Mouse (Mus musculus) spleen, postnatal 4 days (tissue): ENCODE data around the gene Strbp.

ENCODE experiments used
- DNase-seq, 2 experiments: peaks; one replicate each; pipeline ENCODE4 v3.0.0; 2022; ENCODE audit warnings: low spot score in 2 of 2

Gene Strbp

DNA sequence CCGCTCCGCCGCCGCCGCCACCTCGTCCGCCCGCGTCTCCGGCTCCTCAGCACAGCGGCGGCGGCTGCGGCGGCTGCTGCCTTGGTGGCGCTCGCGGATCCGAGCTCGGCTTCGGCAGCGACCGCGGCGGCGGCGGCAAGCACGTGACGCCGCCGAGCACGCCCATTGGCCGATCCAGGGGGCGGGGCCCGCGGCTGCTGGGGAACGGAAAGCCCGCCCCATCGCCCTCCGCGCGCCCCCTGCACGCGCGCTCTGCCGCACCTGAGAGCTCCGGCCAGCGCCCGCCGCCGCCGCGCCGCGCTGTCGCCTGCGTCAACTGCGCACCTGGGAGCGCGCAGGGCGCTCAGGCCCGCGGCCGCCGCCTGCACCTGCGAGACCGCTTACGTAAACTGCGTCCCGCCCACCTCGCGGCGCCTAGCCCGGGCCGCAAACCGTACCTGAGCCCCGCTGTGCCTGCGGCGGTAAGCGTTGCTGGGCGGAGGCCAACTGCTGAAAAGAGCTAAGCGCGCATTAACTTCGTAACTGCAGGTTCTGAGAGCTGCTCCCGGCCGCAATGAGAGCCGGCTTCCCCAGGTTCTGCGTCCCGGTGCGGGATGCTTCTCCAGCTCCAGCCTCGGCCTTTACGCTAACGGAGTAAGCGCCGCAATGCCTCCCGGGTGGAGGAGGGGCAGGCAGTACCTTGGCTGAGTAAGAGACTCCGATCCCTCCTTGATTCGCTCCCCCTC is at the start of gene Strbp:
Gene Strbp, minus strand, starts transcription at position 630 of the 725 bp plus-strand sequence.
- DNase-seq = peak; percentile 95 to 98

- no peak for DNase-seq
These were observed 47.5 kb upstream of the Strbp start for GRCm38 (mm10) chr2:37751114-37751513.

GRCm38 (mm10) chr2:37749323-37749722 is 45.7 kb upstream of the Strbp start:
- DNase-seq = no peak

DNA sequence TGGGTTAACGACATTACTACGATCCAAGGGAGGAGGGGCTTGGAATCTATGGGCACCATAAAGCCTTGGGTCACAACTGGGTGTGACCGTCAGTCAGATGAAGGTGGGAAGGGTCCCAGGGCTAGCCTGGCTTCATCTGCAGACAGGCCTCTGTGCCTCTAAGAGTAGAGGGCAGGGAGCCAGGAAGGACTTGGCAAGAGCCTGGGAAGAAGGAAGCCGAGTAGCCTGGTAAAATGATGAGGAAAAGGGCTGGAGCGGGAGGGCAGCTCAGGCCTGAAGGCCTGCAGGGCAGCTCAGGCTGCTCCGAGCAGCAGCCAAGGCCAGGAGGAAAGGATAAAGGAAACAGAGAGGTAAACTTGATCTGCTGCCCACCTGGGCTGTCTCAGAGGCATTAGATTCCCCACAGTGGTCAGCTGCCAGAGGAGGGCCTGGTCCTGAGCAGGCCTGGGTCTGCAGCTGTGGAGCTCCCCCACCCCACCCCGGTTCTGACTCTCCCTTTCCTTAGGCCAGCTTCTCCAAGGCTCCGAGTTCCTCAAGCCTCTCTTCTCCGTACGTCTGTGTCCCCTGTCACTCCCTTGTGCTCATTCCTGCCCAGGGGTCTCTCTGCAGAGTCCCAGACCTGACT is 44.9 kb upstream of the Strbp start:
- no peak for DNase-seq

DNA sequence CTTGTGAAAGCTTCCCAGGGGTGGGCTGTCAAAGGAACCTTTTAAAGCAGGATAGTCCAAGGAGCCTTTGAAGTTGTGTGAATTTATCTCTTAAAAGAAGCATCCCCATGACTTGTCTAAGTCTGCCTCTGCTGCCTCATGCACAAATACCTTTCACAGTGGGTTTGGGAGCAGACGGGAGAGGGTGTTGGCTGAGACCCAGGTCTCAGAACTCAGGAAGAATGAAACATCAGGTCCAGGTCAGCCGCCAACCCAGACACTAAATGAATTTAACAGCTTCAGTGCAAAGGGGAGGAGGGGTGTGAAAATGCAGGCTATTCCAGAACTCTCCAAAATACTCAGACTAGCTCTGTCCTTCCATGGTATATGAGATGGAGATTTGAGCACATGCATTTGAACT is 44.2 kb upstream of the Strbp start:
- DNase-seq = no peak

- DNase-seq = no peak
These were observed 42.8 kb upstream of the Strbp start for GRCm38 (mm10) chr2:37746293-37747049.

- no peak for DNase-seq
These were observed 41.2 kb upstream of the Strbp start for GRCm38 (mm10) chr2:37744773-37745395.

DNA sequence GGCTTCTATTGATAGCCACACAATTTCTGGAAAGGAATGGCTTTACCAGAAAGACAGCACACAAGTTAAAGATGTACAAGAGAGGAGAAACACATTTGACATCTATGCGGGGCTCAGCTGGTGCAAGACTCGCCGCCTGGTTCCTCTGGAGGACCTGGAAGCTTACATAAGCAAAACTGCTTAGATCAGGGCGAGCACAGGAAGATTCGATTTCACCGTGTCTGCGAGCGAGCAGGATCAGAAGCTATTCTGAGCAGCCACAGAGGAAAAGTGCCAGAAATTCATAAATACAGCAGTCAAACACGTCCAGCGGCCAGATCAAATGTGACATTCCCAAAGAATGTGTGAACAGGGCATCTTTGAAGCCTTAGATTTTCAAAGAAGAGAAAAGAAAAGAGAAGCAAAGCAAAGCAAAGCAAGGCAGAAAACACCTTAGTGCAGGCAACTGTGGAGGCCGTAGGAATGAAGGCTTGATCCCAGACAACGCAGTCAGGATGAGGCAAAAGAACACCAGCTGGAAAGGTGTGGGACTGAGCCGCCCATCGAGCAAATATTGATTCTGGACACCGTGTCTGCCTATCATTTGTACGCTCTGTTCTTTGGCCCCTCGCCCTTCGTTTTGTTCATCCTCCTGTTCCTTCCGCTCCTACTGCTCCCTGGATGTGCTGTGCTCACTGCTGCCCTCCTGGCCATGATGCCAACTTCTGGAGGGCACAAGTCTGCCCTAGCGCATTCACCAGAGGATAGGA is 38.3 kb upstream of the Strbp start:
- DNase-seq = no peak

DNA sequence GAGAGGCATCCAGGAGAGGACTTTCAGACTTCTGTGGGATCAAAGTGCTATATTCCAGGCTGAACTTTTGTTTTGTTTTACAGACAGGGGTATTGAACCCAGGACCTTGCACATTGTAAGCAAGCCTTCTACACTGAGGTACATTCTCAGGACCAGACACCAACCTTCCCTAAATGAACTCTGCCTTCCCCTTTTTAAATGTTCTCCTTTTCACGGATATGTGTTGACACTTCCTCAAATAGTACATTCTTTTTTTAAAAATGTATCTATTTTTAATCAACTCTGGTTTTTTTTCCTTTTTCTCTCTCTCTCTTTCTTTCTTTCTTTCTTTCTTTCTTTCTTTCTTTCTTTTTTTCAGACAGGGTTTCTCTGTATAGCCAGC is 32.1 kb upstream of the Strbp start:
- DNase-seq = no peak

GRCm38 (mm10) chr2:37734979-37735806 is 31.5 kb upstream of the Strbp start:
- DNase-seq = no peak

- no peak for DNase-seq
These were observed 27.7 kb upstream of the Strbp start for GRCm38 (mm10) chr2:37731241-37731801.

- no peak for DNase-seq
These were observed 20.6 kb upstream of the Strbp start for GRCm38 (mm10) chr2:37724231-37724630.

- no peak for DNase-seq
These were observed 19.9 kb upstream of the Strbp start for GRCm38 (mm10) chr2:37723501-37724090.

- no peak for DNase-seq
These were observed 19.2 kb upstream of the Strbp start for GRCm38 (mm10) chr2:37722674-37723465.

DNA sequence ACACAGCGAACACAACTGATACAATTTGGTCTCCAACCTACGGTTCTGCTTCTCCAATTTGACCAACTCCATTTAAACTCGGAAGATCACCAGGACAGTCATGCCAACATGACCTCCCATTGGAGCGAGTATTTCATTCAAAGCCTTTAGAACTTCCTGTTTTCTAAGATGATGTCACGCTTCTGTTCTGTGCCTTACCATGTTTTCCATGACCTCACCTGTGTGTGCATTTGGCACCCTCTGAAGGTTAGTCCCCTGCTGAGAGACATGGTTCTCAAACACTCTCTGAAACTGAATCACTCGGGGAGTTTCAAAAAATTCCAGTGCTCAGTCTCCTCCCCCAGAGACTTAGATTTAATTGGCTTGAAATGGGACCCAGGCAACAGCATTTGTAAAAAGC is 12.6 kb upstream of the Strbp start:
- no peak for DNase-seq

GRCm38 (mm10) chr2:37715364-37715763 is 11.7 kb upstream of the Strbp start:
- DNase-seq = no peak

DNA sequence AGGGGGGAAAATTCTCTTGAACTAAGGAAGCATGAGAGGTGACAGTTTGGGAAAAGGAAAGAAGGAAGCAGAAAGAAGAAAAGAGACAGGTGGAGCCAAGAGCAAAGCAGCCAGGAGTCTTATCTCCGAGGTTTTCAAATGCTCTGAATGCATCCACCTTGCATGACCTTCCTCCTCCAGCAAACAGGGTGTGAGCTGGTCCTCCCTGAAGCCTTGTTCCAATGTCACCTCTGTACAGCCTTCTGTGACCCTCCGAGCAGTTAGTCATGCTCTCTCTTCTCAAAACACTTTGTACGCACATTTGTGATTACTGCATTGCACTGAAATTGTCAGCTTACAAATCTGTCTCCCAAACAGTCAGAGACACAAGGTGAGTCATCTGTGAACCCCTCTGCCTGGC is 9.4 kb upstream of the Strbp start:
- DNase-seq = no peak

- no peak for DNase-seq
These were observed 5.2 kb upstream of the Strbp start for GRCm38 (mm10) chr2:37708835-37709234.

DNA sequence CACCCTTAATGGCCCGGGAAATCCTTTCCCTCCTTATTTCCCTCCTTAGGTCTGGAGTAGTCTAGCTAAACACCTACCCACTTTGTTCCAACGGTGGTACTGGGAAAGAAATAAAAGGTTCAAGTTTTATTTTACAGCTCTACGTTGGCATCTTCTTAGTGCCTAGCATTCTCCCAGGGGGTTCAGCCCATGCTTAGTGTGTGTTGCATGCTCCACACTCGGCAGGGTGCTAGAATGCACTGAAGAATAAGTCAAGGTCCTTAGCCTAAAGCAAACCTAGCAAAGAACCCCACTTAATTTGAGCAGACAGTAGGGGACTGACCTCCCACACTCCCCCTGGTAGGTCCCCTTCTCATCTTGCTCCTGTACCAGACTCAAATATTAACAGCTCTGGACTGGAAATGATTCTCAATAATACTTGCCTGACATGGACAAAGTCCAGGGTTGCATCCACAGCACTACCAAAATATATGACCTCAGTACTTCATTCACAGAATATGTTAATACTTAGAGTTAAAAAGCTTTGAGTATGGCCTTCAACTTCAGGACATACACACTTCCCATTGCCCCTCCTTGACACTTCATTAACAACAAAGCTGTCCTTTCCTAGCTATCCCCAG is 592 bp upstream of the Strbp start:
- DNase-seq = no peak
